Mouse (Mus musculus) cerebellum, adult 9-11 months (tissue): ENCODE data around the gene Nos1ap.

Experiments used
- DNase-seq: peaks from one replicate; pipeline ENCODE4 v3.0.0; 2022

The Nos1ap gene

GRCm38 (mm10) chr1:170589219-170590040 lies at the start of gene Nos1ap:
Nos1ap (minus strand) TSS chr1:170589861.
- DNase-seq = peak; percentile 82

GRCm38 (mm10) chr1:170638941-170639340 lies 49.3 kb upstream of the Nos1ap start:
- DNase-seq = no peak

GRCm38 (mm10) chr1:170632856-170633255 lies 43.2 kb upstream of the Nos1ap start:
- no peak for DNase-seq

- DNase-seq = peak; percentile 72
These were observed 42.7 kb upstream of the Nos1ap start for GRCm38 (mm10) chr1:170632385-170632784.

GRCm38 (mm10) chr1:170631571-170631970 lies 41.9 kb upstream of the Nos1ap start:
- DNase-seq = no peak

- DNase-seq = no peak
These were observed 40.8 kb upstream of the Nos1ap start for GRCm38 (mm10) chr1:170630489-170630888.

- no peak for DNase-seq
These were observed 33.8 kb upstream of the Nos1ap start for GRCm38 (mm10) chr1:170623432-170623831.

- no peak for DNase-seq
These were observed 33.3 kb upstream of the Nos1ap start for GRCm38 (mm10) chr1:170622934-170623333.

GRCm38 (mm10) chr1:170619686-170620374 lies 30.2 kb upstream of the Nos1ap start:
- no peak for DNase-seq

- peak; percentile 52 for DNase-seq
These were observed 23.6 kb upstream of the Nos1ap start for GRCm38 (mm10) chr1:170612968-170613872.

GRCm38 (mm10) chr1:170611631-170612030 lies 22.0 kb upstream of the Nos1ap start:
- no peak for DNase-seq

- no peak for DNase-seq
These were observed 21.0 kb upstream of the Nos1ap start for GRCm38 (mm10) chr1:170610695-170611094.

- no peak for DNase-seq
These were observed 20.6 kb upstream of the Nos1ap start for GRCm38 (mm10) chr1:170610289-170610688.

- no peak for DNase-seq
These were observed 20.2 kb upstream of the Nos1ap start for GRCm38 (mm10) chr1:170609872-170610271.

- no peak for DNase-seq
These were observed 18.9 kb upstream of the Nos1ap start for GRCm38 (mm10) chr1:170608461-170609071.

GRCm38 (mm10) chr1:170607231-170607917 lies 17.7 kb upstream of the Nos1ap start:
- no peak for DNase-seq

- no peak for DNase-seq
These were observed 15.8 kb upstream of the Nos1ap start for GRCm38 (mm10) chr1:170605228-170606001.

GRCm38 (mm10) chr1:170594575-170594974 lies 4.9 kb upstream of the Nos1ap start:
- DNase-seq = no peak

- no peak for DNase-seq
These were observed 870 bp upstream of the Nos1ap start for GRCm38 (mm10) chr1:170590531-170590930.

GRCm38 (mm10) chr1:170590041-170590360 lies 340 bp upstream of the Nos1ap start:
- no peak for DNase-seq

- no peak for DNase-seq
These were observed 812 bp downstream of the Nos1ap start for GRCm38 (mm10) chr1:170588879-170589218.

- DNase-seq = no peak
These were observed 1.3 kb downstream of the Nos1ap start for GRCm38 (mm10) chr1:170588353-170588752.
